Mouse (Mus musculus) ES-E14 (cell line): ENCODE data around the gene Frrs1l.

Experiments
- CHD2 ChIP-seq: IDR thresholded peaks from 2 replicates; pipeline ENCODE4 v1.6.1; 2014; ENCODE audit warnings: mild to moderate bottlenecking, low read depth, low read length, inconsistent platforms
- HCFC1 ChIP-seq: IDR thresholded peaks from 2 replicates; pipeline ENCODE4 v1.6.1; 2012; ENCODE audit warnings: low read length, inconsistent platforms, borderline replicate concordance; ENCODE audit not compliant: insufficient read depth
- MAFK ChIP-seq: IDR thresholded peaks from 2 replicates; pipeline ENCODE4 v1.6.1; 2014; ENCODE audit warnings: mild to moderate bottlenecking, low read depth, low read length, inconsistent platforms; ENCODE audit not compliant: insufficient read depth
- ZC3H11A ChIP-seq: IDR thresholded peaks from 2 replicates; pipeline ENCODE4 v1.6.1; 2012; ENCODE audit warnings: low read depth, mild to moderate bottlenecking, inconsistent platforms, low read length, borderline replicate concordance
- ZNF384 ChIP-seq: IDR thresholded peaks from 2 replicates; pipeline ENCODE4 v1.6.1; 2012; ENCODE audit warnings: low read depth, low read length, inconsistent platforms

DNA sequence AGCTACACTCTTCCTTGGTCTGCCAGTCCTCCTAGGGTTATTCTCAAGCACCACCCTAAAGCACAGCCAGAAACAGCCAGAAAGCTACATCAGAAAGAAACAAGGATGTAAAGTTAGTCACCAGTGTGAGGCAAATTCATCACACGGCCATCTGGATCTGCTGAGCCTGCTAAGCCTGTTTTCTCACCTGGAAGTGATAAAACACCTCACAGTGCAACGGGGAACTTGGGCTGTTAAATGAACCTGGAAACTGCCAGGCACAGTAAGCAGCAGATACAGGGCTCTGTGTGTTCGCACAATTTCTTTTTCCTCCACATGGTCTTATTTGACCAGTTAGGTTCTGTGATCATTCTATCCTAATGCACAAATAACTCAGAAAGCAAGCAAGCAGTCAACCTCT is 80.6 kb downstream of the Frrs1l start:
- no peak for TF ChIP-seq HCFC1
- no peak for TF ChIP-seq ZC3H11A
- no peak for TF ChIP-seq CHD2
- no peak for TF ChIP-seq ZNF384
- TF ChIP-seq MAFK: no peak
